Mouse (Mus musculus): ENCODE results near the gene Nucb1. TPM values are rescaled to one million over a fixed set of nuclear protein-coding genes. Genes with fewer than 3 reads are reported as not detected.

The Nucb1 gene
- polyA plus RNA-seq, 1 experiment from 2014 or later: 215 TPM

- Histone ChIP-seq H3K4me1 (peaks cover 22% of the 10 kb centered on the region), H3K36me3 (peaks cover 54% of the 10 kb centered on the region), H3K4me2 (replicated peaks) (no peak overlapping the region), H3K27ac (no peak overlapping the region), H3K4me3 (no peak overlapping the region), H3K9ac (no peak overlapping the region), H3K9me3 (no peaks in the 10 kb centered on the region), H3K27me3 (no peaks in the 10 kb centered on the region)
- 89% methylated on average over 6 of the region's 6 CpGs for WGBS
- ATAC-seq (ENCODE audit: low FRiP score, low read depth): no peak
These were observed 2.6 kb downstream of the Nucb1 start for GRCm38 (mm10) chr7:45507583-45507982.

GRCm38 (mm10) chr7:45498427-45498826, 11.8 kb downstream of the Nucb1 start:
- no peak for ATAC-seq (ENCODE audit: low FRiP score, low read depth)
- H3K4me3 ChIP-seq: no peak overlapping the region

DNA sequence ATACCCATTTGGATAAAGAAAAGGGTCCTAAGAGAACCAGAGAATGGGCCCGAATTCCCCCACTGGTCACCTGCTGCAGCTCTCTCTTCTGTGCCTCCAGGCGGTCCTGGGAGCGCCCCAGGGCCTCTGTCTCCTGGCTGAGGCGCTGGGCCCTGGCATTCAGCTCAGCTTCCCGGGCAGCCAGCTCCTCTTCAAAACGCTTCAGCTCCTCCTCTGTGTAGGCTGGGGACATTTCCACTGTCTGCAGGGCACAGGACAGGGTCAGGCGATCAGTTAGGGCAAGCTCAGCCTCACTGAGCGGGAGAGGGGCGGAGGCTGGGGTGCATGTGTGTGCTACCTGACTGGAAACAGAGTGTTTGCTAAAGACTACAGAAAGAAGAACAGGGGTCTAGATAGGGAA, 15.7 kb downstream of the Nucb1 start:
- no peaks in the 10 kb centered on the region for H3K27me3 ChIP-seq
- no peak overlapping the region for H3K4me3 ChIP-seq
- H3K4me2 ChIP-seq (replicated peaks): no peak overlapping the region
- no peaks in the 10 kb centered on the region for H3K9me3 ChIP-seq
- 84% methylated on average over 9 of the region's 9 CpGs for WGBS
- peaks cover 12% of the 10 kb centered on the region for H3K4me1 ChIP-seq
- no peak overlapping the region for H3K9ac ChIP-seq
- H3K36me3 ChIP-seq: peaks cover 77% of the 10 kb centered on the region
- no peak overlapping the region for H3K27ac ChIP-seq
- ATAC-seq (ENCODE audit: low FRiP score, low read depth): no peak

More at GRCm38 (mm10) chr7:45498427-45498826, 11.8 kb downstream of the Nucb1 start:
- H3K27me3 ChIP-seq: no peaks in the 10 kb centered on the region
- no peak overlapping the region for H3K4me2 ChIP-seq (replicated peaks)
- no peak overlapping the region for H3K27ac ChIP-seq
- no peak overlapping the region for H3K9ac ChIP-seq
- H3K36me3 ChIP-seq: peaks cover 97% of the 10 kb centered on the region
- WGBS: 91% methylated on average over 6 of the region's 6 CpGs
- H3K9me3 ChIP-seq: no peaks in the 10 kb centered on the region
- H3K4me1 ChIP-seq: no peaks in the 10 kb centered on the region

- Histone ChIP-seq H3K9ac (no peak overlapping the region), H3K4me1 (peaks cover 23% of the 10 kb centered on the region), H3K4me3 (no peak overlapping the region), H3K4me2 (replicated peaks) (no peak overlapping the region), H3K27ac (no peak overlapping the region), H3K36me3 (peaks cover 61% of the 10 kb centered on the region), H3K27me3 (no peaks in the 10 kb centered on the region), H3K9me3 (no peaks in the 10 kb centered on the region)
- WGBS: 94% methylated on average over 5 of the region's 5 CpGs
- no peak for ATAC-seq (ENCODE audit: low FRiP score, low read depth)
These were observed 17.3 kb downstream of the Nucb1 start for GRCm38 (mm10) chr7:45492951-45493350.

GRCm38 (mm10) chr7:45492225-45492844, 17.9 kb downstream of the Nucb1 start:
- ATAC-seq (ENCODE audit: low FRiP score, low read depth): no peak
- Histone ChIP-seq H3K27me3 (no peaks in the 10 kb centered on the region), H3K27ac (no peak overlapping the region), H3K9ac (no peak overlapping the region), H3K4me3 (no peak overlapping the region), H3K4me1 (peaks cover 28% of the 10 kb centered on the region), H3K9me3 (no peaks in the 10 kb centered on the region), H3K4me2 (replicated peaks) (no peak overlapping the region), H3K36me3 (peaks cover 55% of the 10 kb centered on the region)
- WGBS: 94% methylated on average over 8 of the region's 8 CpGs

- no peak overlapping the region for H3K27ac ChIP-seq
- WGBS: 20% methylated on average over 3 of the region's 3 CpGs
- no peak for ATAC-seq (ENCODE audit: low FRiP score, low read depth)
- peak overlapping the region; percentile 38 for H3K4me2 ChIP-seq (replicated peaks)
- no peak overlapping the region for H3K4me3 ChIP-seq
- H3K9me3 ChIP-seq: no peaks in the 10 kb centered on the region
- H3K27me3 ChIP-seq: no peaks in the 10 kb centered on the region
- peak overlapping the region; percentile 31; the same call in 1 of the 2 replicates for H3K9ac ChIP-seq
- H3K36me3 ChIP-seq: peaks cover 44% of the 10 kb centered on the region
- peaks cover 32% of the 10 kb centered on the region for H3K4me1 ChIP-seq
These were observed 18.9 kb downstream of the Nucb1 start for GRCm38 (mm10) chr7:45491264-45491663.

DNA sequence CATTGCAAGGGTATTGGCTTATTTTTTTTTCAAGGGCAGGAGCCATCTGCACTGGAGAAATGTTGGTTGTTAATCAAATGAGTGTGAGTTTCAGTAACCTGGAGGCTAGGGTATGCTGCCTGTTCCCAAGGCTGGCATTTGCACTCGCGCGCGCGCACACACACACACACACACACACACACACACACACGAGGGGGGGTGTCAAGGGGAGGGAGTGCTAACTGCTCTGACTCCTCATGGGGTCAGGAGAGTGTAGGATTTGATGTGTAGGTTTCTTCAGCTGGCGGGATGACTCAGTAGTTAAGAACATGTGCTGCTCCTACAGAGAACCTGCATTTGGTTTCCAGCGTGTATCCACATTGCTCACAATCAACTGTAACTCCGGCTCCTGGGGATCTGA, 19.4 kb downstream of the Nucb1 start:
- no peaks in the 10 kb centered on the region for H3K9me3 ChIP-seq
- peaks cover 32% of the 10 kb centered on the region for H3K4me1 ChIP-seq
- no peak for ATAC-seq (ENCODE audit: low FRiP score, low read depth)
- WGBS: 21% methylated on average over 9 of the region's 9 CpGs
- peaks cover 40% of the 10 kb centered on the region for H3K36me3 ChIP-seq
- H3K9ac ChIP-seq: peak overlapping the region; percentile 31; the same call in 1 of the 2 replicates
- no peak overlapping the region for H3K27ac ChIP-seq
- H3K4me3 ChIP-seq: no peak overlapping the region
- H3K4me2 ChIP-seq (replicated peaks): peak overlapping the region; percentile 38
- no peaks in the 10 kb centered on the region for H3K27me3 ChIP-seq

- no peak for ATAC-seq (ENCODE audit: low FRiP score, low read depth)
- Histone ChIP-seq H3K36me3 (peaks cover 27% of the 10 kb centered on the region), H3K9ac (no peak overlapping the region), H3K27ac (no peak overlapping the region), H3K4me3 (no peak overlapping the region), H3K27me3 (no peaks in the 10 kb centered on the region), H3K4me2 (replicated peaks) (peak overlapping the region; percentile 71; the same call in 1 of the 2 replicates), H3K9me3 (no peaks in the 10 kb centered on the region), H3K4me1 (peaks cover 32% of the 10 kb centered on the region)
- WGBS: 71% methylated on average over 7 of the region's 7 CpGs
These were observed 20.6 kb downstream of the Nucb1 start for GRCm38 (mm10) chr7:45489578-45489977.

DNA sequence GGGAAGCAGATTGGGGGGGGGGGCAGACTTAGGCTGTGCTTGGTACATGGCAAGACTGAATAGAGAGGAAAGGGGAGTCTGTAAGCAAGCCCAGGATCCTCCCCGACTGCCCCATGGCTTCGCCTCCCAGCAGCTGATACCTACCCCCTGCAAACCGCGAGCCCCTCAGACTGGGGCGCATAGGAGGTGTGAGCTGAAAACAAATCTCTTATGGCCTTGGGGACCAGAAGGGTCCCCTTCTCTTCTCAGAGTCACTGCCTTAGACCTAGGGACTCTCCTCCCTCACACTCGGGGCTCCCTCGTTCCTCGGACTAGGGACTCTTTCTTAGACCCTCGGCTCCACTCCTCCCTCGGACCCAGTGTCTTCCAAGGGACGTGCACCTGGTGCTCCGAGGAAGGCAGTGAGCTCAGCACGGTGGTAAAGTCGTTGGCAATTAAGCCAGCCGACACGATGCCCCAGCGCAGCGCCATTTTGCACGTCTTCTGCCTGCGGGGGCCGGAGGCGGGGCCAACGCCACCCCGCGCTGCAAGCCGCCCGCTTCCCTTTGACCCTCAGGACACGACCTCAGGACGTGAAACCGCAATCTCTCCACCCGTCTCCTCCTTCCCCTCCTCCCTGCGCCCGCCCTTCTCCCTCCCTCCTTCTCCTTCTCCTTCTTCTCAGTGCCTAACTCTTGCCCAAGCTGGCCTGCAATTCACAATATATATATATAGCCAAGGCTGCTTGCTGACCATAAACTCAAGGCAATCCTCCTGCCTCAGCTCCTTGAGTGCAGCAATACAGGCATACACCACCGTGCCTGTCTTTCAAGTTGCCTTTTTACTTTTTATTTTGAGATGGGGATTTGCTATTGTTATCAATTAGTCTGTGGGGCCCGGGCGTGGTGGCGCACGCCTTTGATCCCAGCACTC, 21.7 kb downstream of the Nucb1 start, which contains the start of gene Dhdh:
Gene Dhdh, minus strand, starts transcription at position 513 of the 912 bp plus-strand sequence.
- H3K36me3 ChIP-seq: peaks cover 17% of the 10 kb centered on the region
- peak within 1 kb of the TSS; percentile 71 for H3K27ac ChIP-seq
- H3K27me3 ChIP-seq: no peaks in the 10 kb centered on the region
- H3K9ac ChIP-seq: peak within 1 kb of the TSS; percentile 65
- ATAC-seq (ENCODE audit: low FRiP score, low read depth): peak; percentile 52
- H3K9me3 ChIP-seq: no peaks in the 10 kb centered on the region
- peak within 1 kb of the TSS; percentile 50 for H3K4me3 ChIP-seq
- H3K4me1 ChIP-seq: peaks cover 32% of the 10 kb centered on the region
- WGBS: 10% methylated on average over 38 of the region's 38 CpGs
- peak within 1 kb of the TSS; percentile 71 for H3K4me2 ChIP-seq (replicated peaks)

- Histone ChIP-seq H3K4me2 (replicated peaks) (peak overlapping the region; percentile 71), H3K9ac (peak overlapping the region; percentile 65), H3K4me1 (peaks cover 32% of the 10 kb centered on the region), H3K27me3 (no peaks in the 10 kb centered on the region), H3K27ac (peak overlapping the region; percentile 71), H3K9me3 (no peaks in the 10 kb centered on the region), H3K36me3 (peaks cover 10% of the 10 kb centered on the region), H3K4me3 (peak overlapping the region; percentile 50)
- 28% methylated on average over 11 of the region's 11 CpGs for WGBS
- ATAC-seq (ENCODE audit: low FRiP score, low read depth): peak; percentile 41; the same call in 1 of the 2 replicates
These were observed 22.3 kb downstream of the Nucb1 start for GRCm38 (mm10) chr7:45487861-45488292.

- H3K27ac ChIP-seq: 0 out of 2 replicates have a peak within 1 kb of the TSS, but pooled peaks have one; percentile 71
- no peaks in the 10 kb centered on the region for H3K9me3 ChIP-seq
- no peak within 1 kb of the TSS for H3K9ac ChIP-seq
- no peak within 1 kb of the TSS; the same call in 1 of the 2 replicates for H3K4me3 ChIP-seq
- H3K36me3 ChIP-seq: peaks cover 1% of the 10 kb centered on the region
- peaks cover 32% of the 10 kb centered on the region for H3K4me1 ChIP-seq
- 81% methylated on average over 12 of the region's 12 CpGs for WGBS
- H3K27me3 ChIP-seq: no peaks in the 10 kb centered on the region
- ATAC-seq (ENCODE audit: low FRiP score, low read depth): no peak
- no peak within 1 kb of the TSS for H3K4me2 ChIP-seq (replicated peaks)
These were observed 23.3 kb downstream of the Nucb1 start, which contains the start of gene Gm45808 for GRCm38 (mm10) chr7:45486761-45487415. TSS of gene Gm45808 (minus strand) at chr7:45486811.

Data from limb, embryonic 13.5 days (tissue).